Mouse (Mus musculus): Measurements from ENCODE around the gene Wipi1. TPM values are rescaled to one million over a fixed set of nuclear protein-coding genes. Genes with fewer than 3 reads are reported as not detected.

The Wipi1 gene
- polyA plus RNA-seq, 1 experiment, result 26.9 TPM

DNA sequence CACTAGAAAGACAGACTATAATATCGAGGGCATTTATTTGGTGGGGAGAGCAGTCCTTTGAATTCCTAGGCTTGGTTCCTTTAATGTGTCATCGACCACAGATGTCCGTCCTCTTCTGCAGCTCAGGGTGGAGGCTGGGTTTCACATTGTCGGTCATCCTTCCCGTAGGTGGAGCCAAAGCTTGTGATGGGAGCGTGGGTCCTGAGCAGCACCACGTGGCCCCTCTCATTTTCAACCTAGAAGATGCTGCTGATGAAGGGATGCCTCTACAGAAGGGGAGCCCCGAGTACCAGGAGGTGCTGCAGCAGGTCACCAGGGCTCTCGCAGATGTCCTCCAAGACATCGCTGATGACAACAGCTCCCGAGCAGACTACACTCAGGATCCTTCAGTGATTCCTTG lies 39.7 kb downstream of the Wipi1 start:
- H3K36me3 ChIP-seq (ENCODE audit: control insufficient read depth, insufficient read depth, low read length, poor library complexity, severe bottlenecking), result no peaks in the 10 kb centered on the region
- H3K27me3 ChIP-seq (ENCODE audit: control insufficient read depth, insufficient read depth, low read length, poor library complexity, severe bottlenecking), result no peaks in the 10 kb centered on the region
- H3K9ac ChIP-seq (ENCODE audit: low read depth, poor library complexity, severe bottlenecking), result no peak overlapping the region
- no peaks in the 10 kb centered on the region for H3K4me1 ChIP-seq (ENCODE audit: control insufficient read depth, insufficient read depth, low read length)
- H3K9me3 ChIP-seq (replicated peaks; ENCODE audit: control insufficient read depth, insufficient read depth, low read length, poor library complexity, severe bottlenecking), result no peaks in the 10 kb centered on the region
- no peak overlapping the region for H3K4me3 ChIP-seq (ENCODE audit: low read depth, low read length)
- TF ChIP-seq POLR2A (IDR thresholded peaks at IDR 0.05; ENCODE audit: insufficient read depth, low read length), result no peak
- no peak for TF ChIP-seq CTCF (IDR thresholded peaks at IDR 0.05; ENCODE audit: low read depth, low read length)
- no peak for TF ChIP-seq EP300 (IDR thresholded peaks at IDR 0.05; ENCODE audit: insufficient read depth, low read depth, low read length)
- H3K27ac ChIP-seq (ENCODE audit: insufficient read depth, low read length), result no peak overlapping the region

DNA sequence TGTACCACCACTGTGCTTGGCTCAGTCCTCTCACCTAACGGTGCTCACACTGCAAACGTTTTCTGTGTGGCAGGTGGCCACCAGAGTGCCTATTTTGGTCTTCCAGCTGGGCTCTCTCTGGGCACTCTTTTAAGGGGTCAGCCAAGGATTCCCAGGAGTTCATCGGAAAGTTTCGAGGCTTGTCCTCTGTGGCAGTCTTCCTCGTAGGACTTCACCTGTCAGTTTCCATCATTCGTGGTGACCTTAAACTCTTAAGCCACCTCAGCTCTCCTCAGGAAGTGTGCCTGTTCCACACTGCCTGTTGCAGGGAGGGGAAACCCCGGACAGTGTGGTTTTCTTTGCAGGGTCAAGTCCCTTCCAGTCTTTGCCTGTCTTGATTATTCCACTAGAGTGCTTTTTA lies 42.0 kb downstream of the Wipi1 start:
- no peak overlapping the region for H3K27ac ChIP-seq (ENCODE audit: insufficient read depth, low read length)
- H3K9ac ChIP-seq (ENCODE audit: low read depth, poor library complexity, severe bottlenecking), result no peak overlapping the region
- H3K9me3 ChIP-seq (replicated peaks; ENCODE audit: control insufficient read depth, insufficient read depth, low read length, poor library complexity, severe bottlenecking), result no peaks in the 10 kb centered on the region
- TF ChIP-seq CTCF (IDR thresholded peaks at IDR 0.05; ENCODE audit: low read depth, low read length), result no peak
- TF ChIP-seq EP300 (IDR thresholded peaks at IDR 0.05; ENCODE audit: insufficient read depth, low read depth, low read length), result no peak
- TF ChIP-seq POLR2A (IDR thresholded peaks at IDR 0.05; ENCODE audit: insufficient read depth, low read length), result no peak
- no peaks in the 10 kb centered on the region for H3K4me1 ChIP-seq (ENCODE audit: control insufficient read depth, insufficient read depth, low read length)
- no peaks in the 10 kb centered on the region for H3K27me3 ChIP-seq (ENCODE audit: control insufficient read depth, insufficient read depth, low read length, poor library complexity, severe bottlenecking)
- H3K36me3 ChIP-seq (ENCODE audit: control insufficient read depth, insufficient read depth, low read length, poor library complexity, severe bottlenecking), result no peaks in the 10 kb centered on the region
- no peak overlapping the region for H3K4me3 ChIP-seq (ENCODE audit: low read depth, low read length)

DNA sequence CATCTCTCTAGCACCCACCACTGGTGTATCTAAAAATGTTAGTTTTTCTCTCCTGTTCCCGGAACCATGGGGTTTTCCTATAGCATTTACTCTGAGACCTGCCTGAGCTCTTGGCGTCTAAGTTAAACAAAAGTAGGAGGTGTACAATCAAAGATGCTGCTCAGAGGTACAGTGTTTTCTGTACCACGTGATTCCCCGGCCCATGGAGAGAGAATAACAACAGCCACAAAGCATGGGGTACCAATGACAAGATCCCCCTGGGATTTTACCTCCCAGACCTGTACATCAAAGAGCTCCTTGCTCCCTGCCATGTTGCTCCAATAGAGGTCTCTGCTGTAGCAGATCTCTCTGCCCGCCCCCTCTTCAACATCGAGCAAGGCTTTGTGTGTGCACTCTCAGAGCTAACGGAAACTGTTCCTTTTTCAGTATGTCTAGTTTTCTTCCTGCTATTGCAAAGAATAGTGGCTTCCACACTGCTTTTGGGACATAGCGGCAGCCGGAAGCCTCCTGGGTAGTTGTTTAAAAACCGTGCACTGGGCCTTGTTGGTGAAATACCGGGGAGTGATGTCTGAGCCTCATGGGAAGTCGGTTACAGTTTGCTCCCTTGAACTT lies 42.7 kb downstream of the Wipi1 start:
- Histone ChIP-seq H3K9ac (ENCODE audit: low read depth, poor library complexity, severe bottlenecking) (no peak overlapping the region), H3K27ac (ENCODE audit: insufficient read depth, low read length) (no peak overlapping the region), H3K4me3 (ENCODE audit: low read depth, low read length) (no peak overlapping the region), H3K9me3 (replicated peaks; ENCODE audit: control insufficient read depth, insufficient read depth, low read length, poor library complexity, severe bottlenecking) (no peaks in the 10 kb centered on the region), H3K27me3 (ENCODE audit: control insufficient read depth, insufficient read depth, low read length, poor library complexity, severe bottlenecking) (no peaks in the 10 kb centered on the region), H3K36me3 (ENCODE audit: control insufficient read depth, insufficient read depth, low read length, poor library complexity, severe bottlenecking) (no peaks in the 10 kb centered on the region), H3K4me1 (ENCODE audit: control insufficient read depth, insufficient read depth, low read length) (no peaks in the 10 kb centered on the region)
- TF ChIP-seq POLR2A (IDR thresholded peaks at IDR 0.05; ENCODE audit: insufficient read depth, low read length), result no peak
- no peak for TF ChIP-seq CTCF (IDR thresholded peaks at IDR 0.05; ENCODE audit: low read depth, low read length)

DNA sequence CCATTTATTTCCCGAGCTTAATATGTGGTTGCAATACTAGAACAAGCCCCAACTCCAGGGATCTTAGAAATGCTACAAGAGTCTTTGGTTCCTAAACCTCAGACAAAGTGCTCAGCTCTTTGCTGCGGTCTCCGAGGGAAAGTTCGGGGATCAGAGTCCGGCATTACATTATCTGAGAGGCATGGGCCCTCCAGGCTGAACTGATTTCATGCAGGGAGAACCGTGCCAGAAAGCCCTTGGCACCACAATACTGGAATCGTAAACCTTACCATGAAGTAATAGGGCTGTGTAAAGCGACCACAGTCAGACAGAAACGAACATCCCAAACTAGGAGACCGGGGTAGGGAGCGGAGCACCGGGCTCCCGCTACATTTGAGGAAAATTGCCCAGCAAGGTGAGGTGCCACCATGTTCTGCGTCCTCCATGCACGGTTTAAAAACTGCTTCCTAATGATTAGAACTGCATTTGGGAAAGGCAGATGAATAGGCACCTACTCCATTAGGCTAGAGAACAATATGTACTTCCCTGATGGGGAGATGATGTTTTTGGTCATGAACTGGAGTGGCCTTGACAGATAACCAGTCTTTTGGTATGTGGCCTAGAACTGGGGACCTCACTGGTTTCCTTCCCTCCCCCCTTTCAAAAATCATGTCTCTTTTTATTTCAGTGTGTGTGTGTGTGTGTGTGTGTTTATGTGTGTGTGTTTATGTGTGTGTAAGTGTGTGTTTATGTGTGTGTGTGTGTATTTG lies 47.1 kb downstream of the Wipi1 start:
- Histone ChIP-seq H3K4me3 (ENCODE audit: low read depth, low read length) (no peak overlapping the region), H3K36me3 (ENCODE audit: control insufficient read depth, insufficient read depth, low read length, poor library complexity, severe bottlenecking) (no peaks in the 10 kb centered on the region), H3K27ac (ENCODE audit: insufficient read depth, low read length) (no peak overlapping the region), H3K27me3 (ENCODE audit: control insufficient read depth, insufficient read depth, low read length, poor library complexity, severe bottlenecking) (no peaks in the 10 kb centered on the region), H3K9ac (ENCODE audit: low read depth, poor library complexity, severe bottlenecking) (no peak overlapping the region), H3K9me3 (replicated peaks; ENCODE audit: control insufficient read depth, insufficient read depth, low read length, poor library complexity, severe bottlenecking) (no peaks in the 10 kb centered on the region), H3K4me1 (ENCODE audit: control insufficient read depth, insufficient read depth, low read length) (no peaks in the 10 kb centered on the region)
- no peak for TF ChIP-seq EP300 (IDR thresholded peaks at IDR 0.05; ENCODE audit: insufficient read depth, low read depth, low read length)
- no peak for TF ChIP-seq POLR2A (IDR thresholded peaks at IDR 0.05; ENCODE audit: insufficient read depth, low read length)
- TF ChIP-seq CTCF (IDR thresholded peaks at IDR 0.05; ENCODE audit: low read depth, low read length), result no peak

DNA sequence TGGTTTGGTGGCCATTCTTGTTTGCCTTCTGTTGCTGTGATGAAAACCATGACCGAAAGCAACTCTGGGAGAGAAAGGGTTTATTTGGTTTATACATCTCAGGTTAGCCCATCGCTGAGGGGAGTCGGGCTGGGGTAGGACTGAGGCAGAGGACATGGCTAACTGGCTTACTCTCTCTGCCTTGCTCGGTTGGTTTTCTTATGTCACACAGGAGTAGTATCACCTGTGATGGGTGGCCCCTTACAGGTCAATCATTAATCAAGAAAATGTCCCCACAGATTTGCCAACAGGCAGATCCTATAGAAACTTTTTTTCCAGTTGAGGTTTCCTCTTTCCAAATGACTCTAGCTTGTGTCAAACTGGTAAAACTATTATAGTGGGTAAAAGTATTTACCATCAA lies 48.1 kb downstream of the Wipi1 start:
- Histone ChIP-seq H3K4me1 (ENCODE audit: control insufficient read depth, insufficient read depth, low read length) (no peaks in the 10 kb centered on the region), H3K4me3 (ENCODE audit: low read depth, low read length) (no peak overlapping the region), H3K27ac (ENCODE audit: insufficient read depth, low read length) (no peak overlapping the region), H3K9me3 (replicated peaks; ENCODE audit: control insufficient read depth, insufficient read depth, low read length, poor library complexity, severe bottlenecking) (no peaks in the 10 kb centered on the region), H3K9ac (ENCODE audit: low read depth, poor library complexity, severe bottlenecking) (no peak overlapping the region), H3K36me3 (ENCODE audit: control insufficient read depth, insufficient read depth, low read length, poor library complexity, severe bottlenecking) (no peaks in the 10 kb centered on the region), H3K27me3 (ENCODE audit: control insufficient read depth, insufficient read depth, low read length, poor library complexity, severe bottlenecking) (no peaks in the 10 kb centered on the region)
- TF ChIP-seq CTCF (IDR thresholded peaks at IDR 0.05; ENCODE audit: low read depth, low read length) (no peak), POLR2A (IDR thresholded peaks at IDR 0.05; ENCODE audit: insufficient read depth, low read length) (no peak), EP300 (IDR thresholded peaks at IDR 0.05; ENCODE audit: insufficient read depth, low read depth, low read length) (no peak)

DNA sequence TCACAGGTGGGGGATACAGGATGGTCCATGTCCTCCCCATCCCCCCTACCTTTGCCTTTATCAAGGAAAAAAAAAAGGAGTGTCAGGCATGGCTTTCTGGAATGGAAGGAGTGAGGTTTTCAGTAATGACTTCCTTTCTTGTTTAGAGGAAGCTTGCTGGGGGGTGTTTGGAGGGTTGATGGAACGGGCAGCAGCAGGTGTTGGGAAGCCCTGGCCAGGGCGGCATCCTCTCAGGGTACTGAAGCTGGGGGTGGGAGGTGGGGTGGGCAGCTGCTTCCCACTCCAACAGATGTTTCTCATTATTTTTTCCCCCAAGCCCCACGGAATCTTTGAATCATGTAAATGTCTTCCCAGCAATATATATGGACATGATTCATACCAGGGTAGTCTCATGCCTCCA lies 50.3 kb downstream of the Wipi1 start:
- Histone ChIP-seq H3K4me1 (ENCODE audit: control insufficient read depth, insufficient read depth, low read length) (no peaks in the 10 kb centered on the region), H3K27me3 (ENCODE audit: control insufficient read depth, insufficient read depth, low read length, poor library complexity, severe bottlenecking) (no peaks in the 10 kb centered on the region), H3K36me3 (ENCODE audit: control insufficient read depth, insufficient read depth, low read length, poor library complexity, severe bottlenecking) (no peaks in the 10 kb centered on the region), H3K9me3 (replicated peaks; ENCODE audit: control insufficient read depth, insufficient read depth, low read length, poor library complexity, severe bottlenecking) (no peaks in the 10 kb centered on the region), H3K4me3 (ENCODE audit: low read depth, low read length) (no peak overlapping the region), H3K27ac (ENCODE audit: insufficient read depth, low read length) (no peak overlapping the region), H3K9ac (ENCODE audit: low read depth, poor library complexity, severe bottlenecking) (no peak overlapping the region)
- TF ChIP-seq POLR2A (IDR thresholded peaks at IDR 0.05; ENCODE audit: insufficient read depth, low read length), result no peak
- no peak for TF ChIP-seq CTCF (IDR thresholded peaks at IDR 0.05; ENCODE audit: low read depth, low read length)
- no peak for TF ChIP-seq EP300 (IDR thresholded peaks at IDR 0.05; ENCODE audit: insufficient read depth, low read depth, low read length)
